Mouse (Mus musculus) small intestine, adult 2 months (tissue): ENCODE data around the gene Cep131.

Experiments
- CTCF ChIP-seq: fragments of 200-500 bp; IDR thresholded peaks from 2 replicates; pipeline ENCODE4 v1.5.1; 2012; ENCODE audit warnings: low read depth, mild to moderate bottlenecking, control low read depth, inconsistent platforms, low read length, moderate library complexity, mixed read lengths; ENCODE audit not compliant: insufficient replicate concordance, insufficient read length; ENCODE audit errors: extremely low read depth
- POLR2A ChIP-seq: fragments of 200-500 bp; IDR thresholded peaks from 2 replicates; pipeline ENCODE4 v1.6.1; 2012; ENCODE audit warnings: low read depth, mild to moderate bottlenecking, control low read depth, inconsistent platforms, low read length, moderate library complexity

- TF ChIP-seq CTCF: no peak
- no peak for TF ChIP-seq POLR2A
These were observed 57.0 kb downstream of the Cep131 start for GRCm38 (mm10) chr11:120029431-120030144.
